Mouse (Mus musculus) inflammation-experienced regulatory T-cells (primary cell): Measurements from ENCODE around the gene Fgl2. TPM values are rescaled to one million over a fixed set of nuclear protein-coding genes. Genes with fewer than 3 reads are reported as not detected.

Experiments
- polyA plus RNA-seq, 2 experiments: library from polyadenylated mRNA; unstranded; fragments of 100-300 nt; shearing (Covaris generic); gene quantifications; one replicate each; pipeline ENCODE4 v1.2.1; 2017

Fgl2 gene
- 10 to 100 TPM; 30.7 to 61.0 TPM for polyA plus RNA-seq

GRCm38 (mm10) chr5:21372493-21373179 lies at the start of gene Fgl2:
Fgl2 (plus strand) TSS chr5:21372642.

GRCm38 (mm10) chr5:21424614-21425602 lies 52.5 kb downstream of the Fgl2 start, which contains the start of the genes Ccdc146 and Fam185a:
Ccdc146 (minus strand) TSS chr5:21424677.
Fam185a (plus strand) TSS chr5:21424958.

Other genes starting within 250 kb of the Fgl2 start
- gene Gsap, start 186.4 kb upstream of the Fgl2 start, polyA plus RNA-seq: 10 to 100 TPM; 29.1 to 37.7 TPM
- under 1 TPM; 0.18 to 0.59 TPM for gene Ccdc146, start 52.0 kb downstream of the Fgl2 start, polyA plus RNA-seq
- 10 to 100 TPM in 1 of 2 experiments, 1 to 10 TPM in 1; 8.9 to 13.5 TPM for gene Fam185a, start 52.3 kb downstream of the Fgl2 start, polyA plus RNA-seq
- 1 to 10 TPM in 1 of 2 experiments, under 1 TPM in 1; 0.31 to 1.5 TPM for gene Lrrc17, start 170.9 kb downstream of the Fgl2 start, polyA plus RNA-seq